10 mouse cellular contexts compared by ENCODE assay signal in the genomic region with DNA sequence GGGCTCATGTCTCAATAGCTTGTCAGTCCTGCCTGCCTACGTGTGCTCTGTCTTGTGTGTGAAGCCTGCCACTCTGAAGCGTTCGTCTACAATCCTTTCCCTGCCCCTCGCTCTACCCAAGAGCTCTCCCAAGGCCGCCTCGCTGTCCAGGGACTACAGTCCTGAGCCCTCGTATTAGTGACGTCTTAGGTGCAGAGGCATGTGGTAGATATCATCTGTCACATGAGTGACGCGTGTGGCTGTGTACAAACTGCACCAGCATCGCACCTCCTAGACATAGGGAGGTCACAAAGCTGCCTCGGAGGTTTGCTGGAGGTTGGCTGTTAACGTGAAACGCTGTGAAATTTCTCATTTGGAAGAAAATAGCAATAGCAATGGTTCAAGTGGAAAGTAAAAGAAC. TPM values are rescaled to one million over a fixed set of nuclear protein-coding genes. Genes with fewer than 3 reads are reported as not detected.
DNase-seq lines count a peak whose midpoint lies in the region; ATAC-seq lines count a peak whose summit lies in the region.
"Had no signal": no experiment of that assay in that cellular context is flagged by ENCODE, and none has a peak within 500 bp of the region (broad histone marks: within the 10 kb centered on the region; RNA-seq: fewer than 3 reads in every experiment).

No protein-coding gene starts in this region.

- no peaks in the 10 kb centered on the region for H3K4me1 ChIP-seq in heart, embryonic 11.5 days (ENCODE audit: control insufficient read depth, insufficient read depth, low read length)
- peaks cover 22% of the 10 kb centered on the region for H3K4me1 ChIP-seq in embryonic facial prominence, embryonic 10.5 days
- peaks cover 12% of the 10 kb centered on the region for H3K4me1 ChIP-seq in forebrain, embryonic 15.5 days
- peaks cover 26% of the 10 kb centered on the region for H3K4me1 ChIP-seq in midbrain, embryonic 10.5 days

- no peak overlapping the region for H3K4me3 ChIP-seq in heart, embryonic 11.5 days (ENCODE audit: low read depth, low read length)
- H3K4me3 ChIP-seq in embryonic facial prominence, embryonic 10.5 days, result peak overlapping the region; percentile 39
- peak overlapping the region; percentile 14; the same call in 1 of the 2 replicates for H3K4me3 ChIP-seq in forebrain, embryonic 15.5 days
- peak overlapping the region; percentile 36; the same call in 1 of the 2 replicates for H3K4me3 ChIP-seq in midbrain, embryonic 10.5 days
- H3K4me3 ChIP-seq: limb, embryonic 15.5 days had no signal

- H3K27ac ChIP-seq in heart, embryonic 11.5 days (ENCODE audit: low read depth, low read length), result no peak overlapping the region
- H3K27ac ChIP-seq in embryonic facial prominence, embryonic 10.5 days (replicated peaks), result peak overlapping the region; percentile 37; the same call in 1 of the 2 replicates
- H3K27ac ChIP-seq in forebrain, embryonic 15.5 days (replicated peaks), result peak overlapping the region; percentile 46; the same call in 1 of the 2 replicates
- H3K27ac ChIP-seq in midbrain, embryonic 10.5 days (replicated peaks), result peak overlapping the region; percentile 76
- H3K27ac ChIP-seq: kidney, postnatal 0 days; limb, embryonic 15.5 days had no signal

- no peak for DNase-seq in heart, adult 8-10 months (ENCODE audit: low spot score)
- no peak for DNase-seq in embryonic facial prominence, embryonic 10.5 days (ENCODE audit: low spot score)
- no peak for DNase-seq in midbrain, embryonic 10.5 days (ENCODE audit: low spot score)
- no peak for DNase-seq in adrenal gland, adult 8-10 months
- DNase-seq in spleen, postnatal 14 days (ENCODE audit: low spot score in 2 of 2), result no peak
- DNase-seq in adrenal gland, adult 18-20 months (ENCODE audit: low spot score in 2 of 2), result no peak

- no peak for ATAC-seq in heart, embryonic 11.5 days (replicated peaks; ENCODE audit: insufficient number of reproducible peaks, low FRiP score, low TSS enrichment)
- ATAC-seq in forebrain, embryonic 15.5 days (replicated peaks), result peak; percentile 47

- WGBS in heart, embryonic 11.5 days (ENCODE audit: insufficient replicate concordance), result 38% methylated on average over 14 of the region's 14 CpGs
- whole genome bisulfite sequencing in embryonic facial prominence, embryonic 10.5 days, result 48% methylated on average over 14 of the region's 14 CpGs
- 45% methylated on average over 14 of the region's 14 CpGs for WGBS in forebrain, embryonic 15.5 days
- WGBS in midbrain, embryonic 10.5 days, result 47% methylated on average over 14 of the region's 14 CpGs

- H3K36me3 ChIP-seq in heart, embryonic 11.5 days (ENCODE audit: control insufficient read depth, insufficient read depth, low read length), result no peaks in the 10 kb centered on the region
- no peaks in the 10 kb centered on the region for H3K36me3 ChIP-seq in embryonic facial prominence, embryonic 10.5 days (replicated peaks)
- no peaks in the 10 kb centered on the region for H3K36me3 ChIP-seq in forebrain, embryonic 15.5 days
- no peaks in the 10 kb centered on the region for H3K36me3 ChIP-seq in midbrain, embryonic 10.5 days
- H3K36me3 ChIP-seq: limb, embryonic 15.5 days had no signal

- peaks cover 32% of the 10 kb centered on the region for H3K27me3 ChIP-seq in heart, embryonic 11.5 days (ENCODE audit: control insufficient read depth, insufficient read depth, low read length)
- peaks cover 46% of the 10 kb centered on the region for H3K27me3 ChIP-seq in embryonic facial prominence, embryonic 10.5 days (replicated peaks; ENCODE audit: low read depth, poor library complexity, severe bottlenecking)
- H3K27me3 ChIP-seq in forebrain, embryonic 15.5 days, result no peaks in the 10 kb centered on the region
- H3K27me3 ChIP-seq in midbrain, embryonic 10.5 days (ENCODE audit: low read depth, poor library complexity, severe bottlenecking), result peaks cover 34% of the 10 kb centered on the region

- peak overlapping the region; percentile 4; the same call in 1 of the 2 replicates for H3K4me2 ChIP-seq in heart, embryonic 11.5 days
- peak overlapping the region; percentile 36 for H3K4me2 ChIP-seq in forebrain, embryonic 15.5 days (replicated peaks)
- H3K4me2 ChIP-seq: limb, embryonic 15.5 days had no signal

- H3K9me3 ChIP-seq in heart, embryonic 11.5 days (replicated peaks; ENCODE audit: control insufficient read depth, low read length), result no peaks in the 10 kb centered on the region
- H3K9me3 ChIP-seq in embryonic facial prominence, embryonic 10.5 days, result no peaks in the 10 kb centered on the region
- no peaks in the 10 kb centered on the region for H3K9me3 ChIP-seq in forebrain, embryonic 15.5 days
- no peaks in the 10 kb centered on the region for H3K9me3 ChIP-seq in midbrain, embryonic 10.5 days (replicated peaks)
- H3K9me3 ChIP-seq: limb, embryonic 15.5 days had no signal

- H3K9ac ChIP-seq in heart, embryonic 11.5 days (ENCODE audit: low read depth, low read length), result no peak overlapping the region
- peak overlapping the region; percentile 25; the same call in 1 of the 2 replicates for H3K9ac ChIP-seq in forebrain, embryonic 15.5 days (replicated peaks)
- H3K9ac ChIP-seq: limb, embryonic 15.5 days had no signal

RNA-seq across cellular contexts. Expression of a gene that starts 11.9 kb away (rescaled TPM):
- polyA plus RNA-seq in heart, embryonic 11.5 days (2014; fragmentation: Nextera tagmentation; extraction: Ambion mirVana), result 0.46 and 0.66 TPM in 2 replicates
- total RNA-seq in heart, adult 8-10 months (2022), result under 1 TPM in 1 of 4 experiments, not detected in 3; 0.16 TPM
- 5.2 and 5.7 TPM in 2 replicates for polyA plus RNA-seq in embryonic facial prominence, embryonic 10.5 days (2016; fragmentation: Nextera tagmentation; extraction: Ambion mirVana)
- 79.9 and 82.5 TPM in 2 replicates for polyA plus RNA-seq in forebrain, embryonic 15.5 days (2015; fragmentation: Nextera tagmentation; extraction: Ambion mirVana)
- 11.9 and 18.7 TPM in 2 replicates for polyA plus RNA-seq in midbrain, embryonic 10.5 days (2016; fragmentation: Nextera tagmentation; extraction: Ambion mirVana)
- 1 to 10 TPM; 3.2 to 6.1 (median 4.6) TPM for total RNA-seq in adrenal gland, adult 8-10 months (2022)
- total RNA-seq in adrenal gland, adult 18-20 months (2021), result 1 to 10 TPM; 2.3 to 3.3 TPM
